Mouse (Mus musculus) heart, postnatal 0 days (tissue): Measurements from ENCODE around the gene Nox1. TPM values are rescaled to one million over a fixed set of nuclear protein-coding genes. Genes with fewer than 3 reads are reported as not detected.

ENCODE experiments used
- ATAC-seq: fragments of 200-750 bp; cut with Nextera tagmentation; 2 replicates; pipeline ENCODE4 v1.8.0; 2017; ENCODE audit warnings: low read depth, moderate number of reproducible peaks, moderate library complexity; ENCODE audit not compliant: insufficient read depth
- DNase-seq: peaks from one replicate; pipeline ENCODE4 v3.0.0-alpha.2; 2016; ENCODE audit warnings: low spot score
- H3K27ac ChIP-seq: fragments of 300-500 bp; sonication (generic); 2 replicates; pipeline ENCODE4 v1.5.1; 2014; ENCODE audit warnings: low read depth, mild to moderate bottlenecking
- H3K27me3 ChIP-seq: fragments of 300-500 bp; sonication (generic); 2 replicates; pipeline ENCODE4 v1.6.1; 2014; ENCODE audit warnings: low read length, mixed read lengths; ENCODE audit not compliant: control insufficient read depth, insufficient read depth
- H3K36me3 ChIP-seq: fragments of 300-500 bp; sonication (generic); replicated peaks from 2 replicates; pipeline ENCODE4 v1.6.1; 2014; ENCODE audit warnings: low read length, mixed read lengths; ENCODE audit not compliant: control insufficient read depth, insufficient read depth
- H3K4me1 ChIP-seq: fragments of 300-500 bp; sonication (generic); 2 replicates; pipeline ENCODE4 v1.6.1; 2014; ENCODE audit warnings: antibody characterized with exemption; ENCODE audit not compliant: control insufficient read depth, insufficient read depth
- H3K4me2 ChIP-seq: fragments of 300-500 bp; sonication (generic); 2 replicates; pipeline ENCODE4 v1.6.1; 2014; ENCODE audit warnings: low read depth, mild to moderate bottlenecking, low read length, moderate library complexity
- H3K4me3 ChIP-seq: fragments of 300-500 bp; sonication (generic); 2 replicates; pipeline ENCODE4 v1.5.1; 2014; ENCODE audit warnings: low read depth, low read length
- H3K9ac ChIP-seq: fragments of 300-500 bp; sonication (generic); replicated peaks from 2 replicates; pipeline ENCODE4 v1.6.1; 2014; ENCODE audit warnings: low read depth, low read length, mixed read lengths
- H3K9me3 ChIP-seq: fragments of 300-500 bp; sonication (generic); replicated peaks from 2 replicates; pipeline ENCODE4 v1.6.1; 2016; ENCODE audit warnings: low read length; ENCODE audit not compliant: control insufficient read depth
- CTCF ChIP-seq: IDR thresholded peaks from 2 replicates; pipeline ENCODE4 v1.5.1; 2016; ENCODE audit warnings: antibody characterized with exemption, control low read depth, low read depth
- EP300 ChIP-seq: IDR thresholded peaks from 2 replicates; pipeline ENCODE4 v1.6.1; 2016; ENCODE audit warnings: antibody characterized with exemption, low read depth
- WGBS: fragments of 180-500 bp; shearing (Covaris S2); extraction: QIAGEN DNeasy Blood & Tissue Kit; methylation state at CpG from one replicate; pipeline ENCODE4 v1.1.7; 2014; 5-methylcytosine and 5-hydroxymethylcytosine counted together
- polyA plus RNA-seq: library from polyadenylated mRNA; unstranded; fragments of >200 nt; fragmentation: Nextera tagmentation; extraction: Ambion mirVana; gene quantifications from 2 replicates; pipeline ENCODE4 v1.2.1, GENCODE M21; 2015
- total RNA-seq: library from RNA; depleted of rRNA; stranded (reverse); fragments of >200 nt; gene quantifications from 2 replicates; pipeline ENCODE4 v1.2.3, GENCODE M21; 2014; ENCODE audit warnings: low replicate concordance

Nox1 gene
- total and polyA plus RNA-seq, 2 experiments from 2014 or later, result 0.29 TPM; not detected in 1

GRCm38 (mm10) chrX:134158151-134158550, 63.6 kb downstream of the Nox1 start:
- TF ChIP-seq CTCF (no peak), EP300 (no peak)
- no peak overlapping the region for H3K9ac ChIP-seq
- no peak overlapping the region for H3K4me3 ChIP-seq
- H3K4me1 ChIP-seq, result no peaks in the 10 kb centered on the region
- WGBS, result 43% methylated on average over 7 of the region's 7 CpGs
- no peaks in the 10 kb centered on the region for H3K36me3 ChIP-seq
- no peak overlapping the region for H3K27ac ChIP-seq
- ATAC-seq (no peak), DNase-seq (no peak)
- H3K9me3 ChIP-seq, result no peaks in the 10 kb centered on the region
- H3K4me2 ChIP-seq, result no peak overlapping the region
- H3K27me3 ChIP-seq, result no peaks in the 10 kb centered on the region

GRCm38 (mm10) chrX:134141986-134142385, 79.8 kb downstream of the Nox1 start:
- Histone ChIP-seq H3K4me3 (no peak overlapping the region), H3K9ac (no peak overlapping the region), H3K9me3 (no peaks in the 10 kb centered on the region), H3K4me2 (no peak overlapping the region), H3K27ac (no peak overlapping the region), H3K4me1 (no peaks in the 10 kb centered on the region), H3K36me3 (no peaks in the 10 kb centered on the region), H3K27me3 (no peaks in the 10 kb centered on the region)
- DNase-seq (no peak), ATAC-seq (no peak)
- WGBS, result 69% methylated on average over 4 of the region's 4 CpGs
- TF ChIP-seq CTCF (no peak), EP300 (no peak)

- no peak overlapping the region for H3K9ac ChIP-seq
- WGBS, result 65% methylated on average over 1 of the region's 1 CpGs
- no peaks in the 10 kb centered on the region for H3K4me1 ChIP-seq
- no peaks in the 10 kb centered on the region for H3K9me3 ChIP-seq
- H3K36me3 ChIP-seq, result no peaks in the 10 kb centered on the region
- H3K4me2 ChIP-seq, result no peak overlapping the region
- no peak for TF ChIP-seq CTCF
- no peak for TF ChIP-seq EP300
- no peak overlapping the region for H3K27ac ChIP-seq
- DNase-seq (no peak), ATAC-seq (no peak)
- H3K4me3 ChIP-seq, result no peak overlapping the region
- no peaks in the 10 kb centered on the region for H3K27me3 ChIP-seq
Measured at GRCm38 (mm10) chrX:134141551-134141950, 80.2 kb downstream of the Nox1 start.

- H3K27me3 ChIP-seq, result no peaks in the 10 kb centered on the region
- no peaks in the 10 kb centered on the region for H3K9me3 ChIP-seq
- no peak overlapping the region for H3K27ac ChIP-seq
- H3K4me2 ChIP-seq, result no peak overlapping the region
- 68% methylated on average over 6 of the region's 6 CpGs for WGBS
- no peak overlapping the region for H3K9ac ChIP-seq
- no peak for ATAC-seq
- no peaks in the 10 kb centered on the region for H3K4me1 ChIP-seq
- H3K4me3 ChIP-seq, result no peak overlapping the region
- no peak for DNase-seq
- no peaks in the 10 kb centered on the region for H3K36me3 ChIP-seq
- TF ChIP-seq CTCF (no peak), EP300 (no peak)
Measured at GRCm38 (mm10) chrX:134140024-134140423, 81.7 kb downstream of the Nox1 start.

- TF ChIP-seq EP300, result no peak
- TF ChIP-seq CTCF, result no peak
- Histone ChIP-seq H3K36me3 (no peaks in the 10 kb centered on the region), H3K9ac (no peak overlapping the region), H3K4me2 (no peak overlapping the region), H3K27ac (no peak overlapping the region), H3K4me1 (no peaks in the 10 kb centered on the region), H3K9me3 (no peaks in the 10 kb centered on the region), H3K27me3 (no peaks in the 10 kb centered on the region), H3K4me3 (no peak overlapping the region)
- 60% methylated on average over 3 of the region's 3 CpGs for WGBS
- ATAC-seq, result no peak
- no peak for DNase-seq
Measured at GRCm38 (mm10) chrX:134133821-134134220, 87.9 kb downstream of the Nox1 start.

GRCm38 (mm10) chrX:134132295-134132694, 89.5 kb downstream of the Nox1 start:
- TF ChIP-seq CTCF, result peak; percentile 47; the same call in 1 of the 2 replicates
- no peak for TF ChIP-seq EP300
- no peaks in the 10 kb centered on the region for H3K36me3 ChIP-seq
- H3K4me2 ChIP-seq, result no peak overlapping the region
- no peak for ATAC-seq
- H3K9ac ChIP-seq, result no peak overlapping the region
- no peak overlapping the region for H3K27ac ChIP-seq
- no peaks in the 10 kb centered on the region for H3K27me3 ChIP-seq
- no peaks in the 10 kb centered on the region for H3K4me1 ChIP-seq
- no peak for DNase-seq
- no peaks in the 10 kb centered on the region for H3K9me3 ChIP-seq
- 25% methylated on average over 5 of the region's 5 CpGs for WGBS
- H3K4me3 ChIP-seq, result no peak overlapping the region
